Mouse (Mus musculus) heart, adult 2 months (tissue): ENCODE data around the gene Hist1h3e.

Experiments
- CTCF ChIP-seq: fragments of 200-600 bp; IDR thresholded peaks from 2 replicates; pipeline ENCODE4 v1.8.1; 2022; ENCODE audit warnings: antibody characterized with exemption, mild to moderate bottlenecking, moderate library complexity
- POLR2A ChIP-seq: fragments of 200-500 bp; IDR thresholded peaks from 2 replicates; pipeline ENCODE4 v1.6.1; 2011; ENCODE audit warnings: mild to moderate bottlenecking, low read depth, low read length, control low read depth; ENCODE audit not compliant: insufficient read depth

- TF ChIP-seq CTCF = no peak
- no peak for TF ChIP-seq POLR2A
Measured at GRCm38 (mm10) chr13:23604452-23604851, 42.3 kb upstream of the Hist1h3e start.
